Mouse (Mus musculus): ENCODE results near the gene Vmn2r51.
"Not testable (repeated sequence)": the region's sequence is repeated elsewhere in the genome, so short reads cannot be mapped to it uniquely, and the experiment has no call there.

Gene Vmn2r51

GRCm38 (mm10) chr7:10105641-10106040 lies at the start of gene Vmn2r51:
Gene Vmn2r51, minus strand, starts transcription at chr7:10105741.
- DNase-seq = not testable (repeated sequence)

DNA sequence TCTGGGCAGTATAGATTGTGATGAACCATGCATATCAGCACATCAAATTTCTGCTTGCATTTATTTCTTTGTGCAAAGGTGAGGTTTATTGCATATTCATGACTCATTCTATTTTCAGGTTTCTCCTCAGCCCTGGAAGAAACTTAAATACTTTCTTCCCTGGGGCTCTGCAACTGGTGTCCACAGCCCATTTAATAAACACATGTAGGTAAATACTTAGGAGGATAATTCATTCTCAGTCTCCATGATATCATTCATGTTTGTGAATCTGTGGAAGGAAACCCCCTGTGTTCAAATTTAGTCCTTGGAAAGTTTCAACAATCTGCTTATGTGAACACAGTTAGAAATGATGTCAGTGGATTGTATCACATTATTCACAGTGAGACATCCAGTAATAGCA lies 52.3 kb downstream of the Vmn2r51 start, which contains the start of gene Vmn2r50:
Vmn2r50 (minus strand) TSS at position 101 of the 400 bp plus-strand sequence.
- DNase-seq = not testable (repeated sequence)
